Mouse (Mus musculus) heart, adult 2 months (tissue): ENCODE measurements around the gene Slc38a3. TPM values are rescaled to one million over a fixed set of nuclear protein-coding genes. Genes with fewer than 3 reads are reported as not detected.

Experiments
- DNase-seq, 2 experiments: peaks; one replicate each; pipeline ENCODE4 v3.0.0; 2021
- H3K27ac ChIP-seq: fragments of 200-600 bp; 2 replicates; pipeline ENCODE4 v1.8.1; 2022
- H3K27me3 ChIP-seq: fragments of 200-500 bp; 2 replicates; pipeline ENCODE4 v1.6.1; 2012; ENCODE audit warnings: mild to moderate bottlenecking, low read length, inconsistent platforms, mixed read lengths; ENCODE audit not compliant: control insufficient read depth, insufficient read depth
- H3K36me3 ChIP-seq: fragments of 200-500 bp; 2 replicates; pipeline ENCODE4 v1.6.1; 2012; ENCODE audit warnings: low read length, inconsistent platforms; ENCODE audit not compliant: control insufficient read depth, insufficient read depth
- H3K4me1 ChIP-seq: fragments of 200-500 bp; 2 replicates; pipeline ENCODE4 v1.6.1; 2011; ENCODE audit warnings: low read length; ENCODE audit not compliant: control insufficient read depth, insufficient read depth
- H3K4me3 ChIP-seq: fragments of 200-600 bp; 2 replicates; pipeline ENCODE4 v1.8.1; 2022
- H3K79me2 ChIP-seq: fragments of 200-500 bp; replicated peaks from 2 replicates; pipeline ENCODE4 v1.6.1; 2012; ENCODE audit warnings: mild to moderate bottlenecking, inconsistent platforms, low read length, moderate library complexity, mixed read lengths; ENCODE audit not compliant: control insufficient read depth, insufficient read depth
- H3K9ac ChIP-seq: fragments of 200-500 bp; 2 replicates; pipeline ENCODE4 v1.6.1; 2012; ENCODE audit warnings: low read depth, mild to moderate bottlenecking, control low read depth, inconsistent platforms, low read length, mixed read lengths
- CTCF ChIP-seq: fragments of 200-600 bp; IDR thresholded peaks from 2 replicates; pipeline ENCODE4 v1.8.1; 2022; ENCODE audit warnings: antibody characterized with exemption, mild to moderate bottlenecking, moderate library complexity
- EP300 ChIP-seq: fragments of 200-500 bp; IDR thresholded peaks from 2 replicates; pipeline ENCODE4 v1.6.1; 2011; ENCODE audit warnings: low read depth, low read length, control low read depth; ENCODE audit not compliant: insufficient read depth
- POLR2A ChIP-seq: fragments of 200-500 bp; IDR thresholded peaks from 2 replicates; pipeline ENCODE4 v1.6.1; 2011; ENCODE audit warnings: mild to moderate bottlenecking, low read depth, low read length, control low read depth; ENCODE audit not compliant: insufficient read depth
- WGBS: fragments of 180-500 bp; shearing (Covaris S2); methylation state at CpG from one replicate; pipeline ENCODE4 v1.1.7; 2018; 5-methylcytosine and 5-hydroxymethylcytosine counted together
- intact Hi-C: fragments of 180-260 bp; cut with DNase I; formaldehyde crosslinking; loops from one replicate; pipeline ENCODE4 v1.15.1; 2025
- polyA plus RNA-seq: library from polyadenylated mRNA; depleted of rRNA; stranded (reverse); fragments of >200 nt; gene quantifications from 2 replicates; pipeline ENCODE4 v1.2.3, GENCODE M21; 2012
- total RNA-seq, 2 experiments: library from RNA; stranded (reverse); gene quantifications; 2 replicates each; pipeline ENCODE4 v1.2.3; 2021

Gene Slc38a3
- total and polyA plus RNA-seq, 3 experiments: 71.5 to 162 (median 88.3) TPM

- Histone ChIP-seq H3K27ac (peak overlapping the region; percentile 79), H3K4me3 (peak overlapping the region; percentile 60), H3K9ac (peak overlapping the region; percentile 83), H3K36me3 (no peaks in the 10 kb centered on the region), H3K27me3 (no peaks in the 10 kb centered on the region), H3K79me2 (no peaks in the 10 kb centered on the region), H3K4me1 (peaks cover 3% of the 10 kb centered on the region)
- TF ChIP-seq POLR2A: no peak
- TF ChIP-seq EP300: no peak
- no peak for TF ChIP-seq CTCF
- DNase-seq: peak in 1 of 2 experiments; percentile 55
- WGBS: under 1% methylated on average over 55 of the region's 55 CpGs
- intact Hi-C loops: no loop called here
Measured at GRCm38 (mm10) chr9:107709096-107709696, 39.9 kb upstream of the Slc38a3 start.

- intact Hi-C loops: no loop called here
- peak overlapping the region; percentile 79 for H3K27ac ChIP-seq
- H3K4me1 ChIP-seq: peaks cover 3% of the 10 kb centered on the region
Measured at GRCm38 (mm10) chr9:107708439-107709095, 39.2 kb upstream of the Slc38a3 start.

GRCm38 (mm10) chr9:107707701-107708438, 38.5 kb upstream of the Slc38a3 start:
- TF ChIP-seq EP300 (no peak), CTCF (no peak), POLR2A (no peak)
- Histone ChIP-seq H3K4me3 (peak overlapping the region; percentile 60), H3K36me3 (peaks cover 2% of the 10 kb centered on the region; the same call in 1 of the 2 replicates), H3K27me3 (no peaks in the 10 kb centered on the region), H3K4me1 (peaks cover 6% of the 10 kb centered on the region), H3K9ac (peak overlapping the region; percentile 83; the same call in 1 of the 2 replicates), H3K27ac (no peak overlapping the region), H3K79me2 (no peaks in the 10 kb centered on the region)
- intact Hi-C loops: no loop called here
- DNase-seq: no peak
- 23% methylated on average over 17 of the region's 17 CpGs for WGBS

More at GRCm38 (mm10) chr9:107708439-107709095, 39.2 kb upstream of the Slc38a3 start:
- Histone ChIP-seq H3K79me2 (no peaks in the 10 kb centered on the region), H3K27me3 (no peaks in the 10 kb centered on the region), H3K36me3 (peaks cover 2% of the 10 kb centered on the region; the same call in 1 of the 2 replicates), H3K9ac (peak overlapping the region; percentile 83), H3K4me3 (peak overlapping the region; percentile 60)
- WGBS: 11% methylated on average over 21 of the region's 21 CpGs
- TF ChIP-seq POLR2A (no peak), EP300 (no peak), CTCF (no peak)
- no peak for DNase-seq

- Histone ChIP-seq H3K4me3 (no peak overlapping the region), H3K36me3 (peaks cover 2% of the 10 kb centered on the region; the same call in 1 of the 2 replicates), H3K27me3 (no peaks in the 10 kb centered on the region), H3K79me2 (no peaks in the 10 kb centered on the region), H3K27ac (no peak overlapping the region), H3K4me1 (peaks cover 9% of the 10 kb centered on the region), H3K9ac (peak overlapping the region; percentile 24; the same call in 1 of the 2 replicates)
- WGBS: 19% methylated on average over 14 of the region's 14 CpGs
- intact Hi-C loops: no loop called here
- no peak for DNase-seq
- no peak for TF ChIP-seq POLR2A
- TF ChIP-seq EP300: no peak
- TF ChIP-seq CTCF: no peak
Measured at GRCm38 (mm10) chr9:107706781-107707211, 37.5 kb upstream of the Slc38a3 start.

- no peaks in the 10 kb centered on the region for H3K27me3 ChIP-seq
- H3K9ac ChIP-seq: no peak overlapping the region
- TF ChIP-seq POLR2A (no peak), EP300 (no peak)
- H3K4me1 ChIP-seq: peaks cover 23% of the 10 kb centered on the region
- H3K4me3 ChIP-seq: no peak overlapping the region
- DNase-seq: peak; percentile 59 to 61
- intact Hi-C loops: no loop called here
- H3K36me3 ChIP-seq: peaks cover 2% of the 10 kb centered on the region; the same call in 1 of the 2 replicates
- 45% methylated on average over 14 of the region's 14 CpGs for WGBS
- no peaks in the 10 kb centered on the region for H3K79me2 ChIP-seq
- peak overlapping the region; percentile 43 for H3K27ac ChIP-seq
Measured at GRCm38 (mm10) chr9:107703337-107704122, 34.2 kb upstream of the Slc38a3 start.
